Mouse (Mus musculus) embryonic fibroblast, embryonic 13.5 days (primary cell): ENCODE measurements around the gene Hsd3b7. TPM values are rescaled to one million over a fixed set of nuclear protein-coding genes. Genes with fewer than 3 reads are reported as not detected.

Experiments used
- H3K27ac ChIP-seq: 2 replicates; pipeline ENCODE4 v1.5.1; 2012; ENCODE audit warnings: low read length, control low read depth, inconsistent platforms; ENCODE audit not compliant: insufficient read depth
- H3K4me1 ChIP-seq: 2 replicates; pipeline ENCODE4 v1.6.1; 2011; ENCODE audit warnings: low read length; ENCODE audit not compliant: control insufficient read depth, insufficient read depth
- H3K4me3 ChIP-seq: 2 replicates; pipeline ENCODE4 v1.5.1; 2011; ENCODE audit warnings: mild to moderate bottlenecking, control low read depth, low read length; ENCODE audit not compliant: insufficient read depth
- CTCF ChIP-seq: IDR thresholded peaks from 2 replicates; pipeline ENCODE4 v1.5.1; 2011; ENCODE audit warnings: mild to moderate bottlenecking, control low read depth, low read length, moderate library complexity, borderline replicate concordance; ENCODE audit not compliant: insufficient read depth
- POLR2A ChIP-seq: IDR thresholded peaks from 2 replicates; pipeline ENCODE4 v1.6.1; 2011; ENCODE audit warnings: low read depth, mild to moderate bottlenecking, control low read depth, low read length, moderate library complexity
- polyA plus RNA-seq: library from polyadenylated mRNA; stranded (reverse); fragments of >200 nt; gene quantifications from 2 replicates; pipeline ENCODE4 v1.2.4, GENCODE M21; 2011; ENCODE audit warnings: low read depth; ENCODE audit not compliant: missing spikeins, insufficient read length

Gene Hsd3b7
- polyA plus RNA-seq = 8.0 and 9.4 TPM in 2 replicates

GRCm38 (mm10) chr7:127800435-127801009 lies at the start of gene Hsd3b7:
Hsd3b7 (plus strand) TSS chr7:127800604.
- H3K4me3 ChIP-seq = no peak within 1 kb of the TSS
- no peaks in the 10 kb centered on the region for H3K4me1 ChIP-seq
- TF ChIP-seq CTCF = peak; percentile 47; the same call in 1 of the 2 replicates
- TF ChIP-seq POLR2A = peak; percentile 73
- H3K27ac ChIP-seq = no peak within 1 kb of the TSS

GRCm38 (mm10) chr7:127751619-127752018 lies 48.8 kb upstream of the Hsd3b7 start:
- H3K4me1 ChIP-seq = peaks cover 10% of the 10 kb centered on the region; the same call in 1 of the 2 replicates
- TF ChIP-seq POLR2A (no peak), CTCF (no peak)
- no peak overlapping the region for H3K4me3 ChIP-seq
- no peak overlapping the region for H3K27ac ChIP-seq

- Histone ChIP-seq H3K4me1 (peaks cover 10% of the 10 kb centered on the region; the same call in 1 of the 2 replicates), H3K4me3 (no peak overlapping the region), H3K27ac (no peak overlapping the region)
- no peak for TF ChIP-seq CTCF
- no peak for TF ChIP-seq POLR2A
Measured at GRCm38 (mm10) chr7:127752069-127752468, 48.3 kb upstream of the Hsd3b7 start.

- TF ChIP-seq POLR2A = no peak
- no peak for TF ChIP-seq CTCF
- Histone ChIP-seq H3K4me1 (peaks cover 8% of the 10 kb centered on the region; the same call in 1 of the 2 replicates), H3K4me3 (no peak overlapping the region), H3K27ac (no peak overlapping the region)
Measured at GRCm38 (mm10) chr7:127753158-127753557, 47.2 kb upstream of the Hsd3b7 start.

- H3K27ac ChIP-seq = no peak overlapping the region
Measured at GRCm38 (mm10) chr7:127753741-127754140, 46.7 kb upstream of the Hsd3b7 start.

GRCm38 (mm10) chr7:127759716-127760115 lies 40.7 kb upstream of the Hsd3b7 start:
- TF ChIP-seq POLR2A = no peak
- TF ChIP-seq CTCF = no peak
- H3K4me1 ChIP-seq = peaks cover 7% of the 10 kb centered on the region
- no peak overlapping the region for H3K4me3 ChIP-seq
- H3K27ac ChIP-seq = no peak overlapping the region

More at GRCm38 (mm10) chr7:127753741-127754140, 46.7 kb upstream of the Hsd3b7 start:
- peaks cover 8% of the 10 kb centered on the region; the same call in 1 of the 2 replicates for H3K4me1 ChIP-seq
- TF ChIP-seq CTCF = no peak
- no peak for TF ChIP-seq POLR2A
- H3K4me3 ChIP-seq = no peak overlapping the region

GRCm38 (mm10) chr7:127760478-127760877 lies 39.9 kb upstream of the Hsd3b7 start:
- no peak overlapping the region for H3K27ac ChIP-seq
- H3K4me3 ChIP-seq = no peak overlapping the region
- H3K4me1 ChIP-seq = peaks cover 7% of the 10 kb centered on the region
- TF ChIP-seq POLR2A = no peak
- TF ChIP-seq CTCF = no peak

- TF ChIP-seq CTCF (peak; percentile 80), POLR2A (no peak)
- Histone ChIP-seq H3K4me3 (no peak overlapping the region), H3K27ac (no peak overlapping the region), H3K4me1 (peaks cover 7% of the 10 kb centered on the region)
Measured at GRCm38 (mm10) chr7:127761026-127761425, 39.4 kb upstream of the Hsd3b7 start.

- Histone ChIP-seq H3K4me3 (no peak overlapping the region), H3K4me1 (peaks cover 7% of the 10 kb centered on the region), H3K27ac (no peak overlapping the region)
- no peak for TF ChIP-seq CTCF
- TF ChIP-seq POLR2A = no peak
Measured at GRCm38 (mm10) chr7:127763642-127764041, 36.8 kb upstream of the Hsd3b7 start.

- no peak for TF ChIP-seq POLR2A
- TF ChIP-seq CTCF = no peak
- Histone ChIP-seq H3K4me1 (0 out of 2 replicates have a peak, but pooled peaks cover under 1% of the 10 kb centered on the region), H3K27ac (no peak overlapping the region), H3K4me3 (no peak overlapping the region)
Measured at GRCm38 (mm10) chr7:127765756-127766155, 34.6 kb upstream of the Hsd3b7 start.
